Mouse (Mus musculus): Measurements from ENCODE around the gene B4galnt3. TPM values are rescaled to one million over a fixed set of nuclear protein-coding genes. Genes with fewer than 3 reads are reported as not detected.

Gene B4galnt3
- 12.2 and 15.8 TPM in 2 replicates for polyA plus RNA-seq (2012; rRNA removed)

DNA sequence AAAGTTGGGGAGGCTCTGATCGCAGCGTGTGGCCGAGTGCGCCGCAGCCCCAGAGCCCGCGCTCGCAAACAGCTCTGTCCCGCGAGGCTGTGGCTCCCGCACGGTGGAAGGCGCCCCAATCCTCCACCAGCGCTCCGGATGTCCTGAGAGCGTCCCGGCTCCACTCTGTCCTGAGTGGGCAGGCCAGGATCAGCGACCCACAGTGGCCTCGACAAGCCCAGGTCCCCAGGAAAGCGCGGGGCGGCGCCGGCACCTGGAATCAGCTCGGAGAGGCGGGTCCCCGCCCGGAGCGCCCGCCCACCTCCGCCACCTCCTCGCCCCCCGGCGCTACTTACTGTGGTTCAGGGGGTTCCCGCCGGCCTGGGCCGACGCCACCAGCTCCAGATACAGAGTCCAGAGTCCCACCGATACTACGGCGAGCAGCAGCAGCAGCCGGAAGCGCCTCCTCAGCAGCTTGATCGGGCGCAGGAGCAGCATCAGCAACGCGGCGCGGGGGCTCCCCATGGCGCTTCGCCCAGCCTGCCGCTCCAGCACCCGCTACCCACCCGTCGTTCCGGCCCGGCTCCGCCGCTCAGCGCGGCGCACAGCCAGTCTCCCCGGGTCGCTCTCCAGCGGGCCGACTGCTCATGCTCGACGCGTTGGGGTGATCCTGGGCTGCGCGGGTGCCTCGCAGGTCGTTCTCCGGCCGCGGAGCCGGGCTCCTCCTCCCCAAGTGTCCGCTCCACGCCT is at the start of gene B4galnt3, which contains the start of gene D330020A13Rik:
B4galnt3 (minus strand) TSS at position 504 of the 729 bp plus-strand sequence.
D330020A13Rik (plus strand) TSS at position 309 of the 729 bp plus-strand sequence.
- Histone ChIP-seq H3K4me1 (ENCODE audit: control insufficient read depth, insufficient read depth, insufficient read length, low read length) (peaks cover 4% of the 10 kb centered on the region; the same call in 1 of the 2 replicates), H3K4me3 (ENCODE audit: low read depth, low read length) (peak within 1 kb of the TSS; percentile 80), H3K27me3 (ENCODE audit: control insufficient read depth, insufficient read depth, low read length) (no peaks in the 10 kb centered on the region; the same call in 1 of the 2 replicates), H3K27ac (ENCODE audit: insufficient read depth, low read depth, low read length) (no peak within 1 kb of the TSS), H3K36me3 (ENCODE audit: control insufficient read depth, insufficient read depth, low read length) (no peaks in the 10 kb centered on the region)
- TF ChIP-seq POLR2A (IDR thresholded peaks at IDR 0.05; ENCODE audit: low read depth, low read length), result no peak
- TF ChIP-seq CTCF (IDR thresholded peaks at IDR 0.05; ENCODE audit: extremely low read depth, insufficient read length, insufficient replicate concordance, low read depth, low read length), result no peak
- under 1% methylated on average over 78 of the region's 79 CpGs for WGBS

- H3K27ac ChIP-seq (ENCODE audit: insufficient read depth, low read depth, low read length), result no peak overlapping the region
- peaks cover 29% of the 10 kb centered on the region for H3K36me3 ChIP-seq (ENCODE audit: control insufficient read depth, insufficient read depth, low read length)
- no peak overlapping the region for H3K4me3 ChIP-seq (ENCODE audit: low read depth, low read length)
- TF ChIP-seq POLR2A (IDR thresholded peaks at IDR 0.05; ENCODE audit: low read depth, low read length) (no peak), CTCF (IDR thresholded peaks at IDR 0.05; ENCODE audit: extremely low read depth, insufficient read length, insufficient replicate concordance, low read depth, low read length) (no peak)
- no peaks in the 10 kb centered on the region for H3K27me3 ChIP-seq (ENCODE audit: control insufficient read depth, insufficient read depth, low read length)
- H3K4me1 ChIP-seq (ENCODE audit: control insufficient read depth, insufficient read depth, insufficient read length, low read length), result no peaks in the 10 kb centered on the region
- 38% methylated on average over 1 of the region's 1 CpGs for WGBS
Observed at GRCm38 (mm10) chr6:120343992-120344391, 49.6 kb upstream of the B4galnt3 start.

DNA sequence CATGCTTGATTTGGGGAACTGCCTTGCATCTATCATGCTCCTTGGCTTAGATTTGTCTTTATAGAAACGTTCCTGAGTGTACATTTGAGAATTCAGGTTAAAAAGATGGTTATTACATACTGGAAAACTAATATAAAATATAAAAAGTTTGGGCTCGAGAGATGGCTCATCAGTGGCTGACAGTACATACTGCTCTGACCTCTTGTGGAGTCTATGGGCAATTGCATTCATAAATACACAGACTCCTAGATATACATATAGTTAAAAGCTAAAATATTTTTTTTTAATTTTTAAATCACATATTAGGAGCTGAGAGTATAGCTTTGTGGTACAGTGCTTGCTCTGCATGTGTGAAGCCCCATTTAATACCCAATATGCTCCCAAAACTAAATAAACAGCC is 38.0 kb upstream of the B4galnt3 start:
- 72% methylated on average over 2 of the region's 2 CpGs for WGBS
- no peak overlapping the region for H3K27ac ChIP-seq (ENCODE audit: insufficient read depth, low read depth, low read length)
- H3K4me3 ChIP-seq (ENCODE audit: low read depth, low read length), result no peak overlapping the region
- H3K36me3 ChIP-seq (ENCODE audit: control insufficient read depth, insufficient read depth, low read length), result peaks cover 25% of the 10 kb centered on the region
- H3K27me3 ChIP-seq (ENCODE audit: control insufficient read depth, insufficient read depth, low read length), result no peaks in the 10 kb centered on the region
- TF ChIP-seq POLR2A (IDR thresholded peaks at IDR 0.05; ENCODE audit: low read depth, low read length), result no peak
- TF ChIP-seq CTCF (IDR thresholded peaks at IDR 0.05; ENCODE audit: extremely low read depth, insufficient read length, insufficient replicate concordance, low read depth, low read length), result no peak
- H3K4me1 ChIP-seq (ENCODE audit: control insufficient read depth, insufficient read depth, insufficient read length, low read length), result no peaks in the 10 kb centered on the region

DNA sequence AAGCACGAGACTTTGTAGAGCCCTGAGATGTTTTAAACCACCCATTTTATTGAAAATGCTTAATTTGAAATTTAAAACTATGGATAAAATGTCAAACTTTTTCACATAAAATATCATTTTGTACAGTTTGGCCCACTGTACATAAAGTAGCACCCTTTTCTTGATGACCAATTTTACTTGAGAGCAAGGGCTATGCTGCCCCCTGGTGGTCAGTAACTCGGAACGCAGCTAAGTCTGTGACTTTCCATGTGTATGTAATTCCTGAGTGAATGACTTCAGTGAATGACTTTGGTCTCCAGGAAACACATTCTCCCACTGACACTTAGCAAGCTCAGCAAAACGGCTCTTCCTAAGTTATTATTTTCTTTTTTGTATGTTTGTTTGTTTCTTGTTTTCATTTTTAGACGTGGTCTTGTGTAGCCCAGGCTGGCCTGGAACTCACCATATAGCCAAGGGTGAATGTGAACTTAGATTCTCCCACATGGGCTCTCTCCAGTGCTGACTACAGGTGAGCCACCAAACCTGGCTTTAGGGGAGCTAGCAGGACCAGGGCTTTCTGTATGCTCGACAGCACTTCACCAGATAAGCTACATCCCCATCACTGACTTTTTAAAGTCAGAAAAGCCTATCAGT is 30.1 kb upstream of the B4galnt3 start:
- Histone ChIP-seq H3K27me3 (ENCODE audit: control insufficient read depth, insufficient read depth, low read length) (no peaks in the 10 kb centered on the region), H3K36me3 (ENCODE audit: control insufficient read depth, insufficient read depth, low read length) (peaks cover 12% of the 10 kb centered on the region; the same call in 1 of the 2 replicates), H3K4me1 (ENCODE audit: control insufficient read depth, insufficient read depth, insufficient read length, low read length) (no peaks in the 10 kb centered on the region), H3K4me3 (ENCODE audit: low read depth, low read length) (no peak overlapping the region), H3K27ac (ENCODE audit: insufficient read depth, low read depth, low read length) (no peak overlapping the region)
- WGBS, result 28% methylated on average over 6 of the region's 6 CpGs
- TF ChIP-seq POLR2A (IDR thresholded peaks at IDR 0.05; ENCODE audit: low read depth, low read length) (no peak), CTCF (IDR thresholded peaks at IDR 0.05; ENCODE audit: extremely low read depth, insufficient read length, insufficient replicate concordance, low read depth, low read length) (no peak)

- no peak overlapping the region for H3K4me3 ChIP-seq (ENCODE audit: low read depth, low read length)
- no peak for TF ChIP-seq POLR2A (IDR thresholded peaks at IDR 0.05; ENCODE audit: low read depth, low read length)
- no peak for TF ChIP-seq CTCF (IDR thresholded peaks at IDR 0.05; ENCODE audit: extremely low read depth, insufficient read length, insufficient replicate concordance, low read depth, low read length)
- no peak overlapping the region for H3K27ac ChIP-seq (ENCODE audit: insufficient read depth, low read depth, low read length)
- H3K4me1 ChIP-seq (ENCODE audit: control insufficient read depth, insufficient read depth, insufficient read length, low read length), result peaks cover 4% of the 10 kb centered on the region
- no peaks in the 10 kb centered on the region for H3K27me3 ChIP-seq (ENCODE audit: control insufficient read depth, insufficient read depth, low read length)
- 0 out of 2 replicates have a peak, but pooled peaks cover 4% of the 10 kb centered on the region for H3K36me3 ChIP-seq (ENCODE audit: control insufficient read depth, insufficient read depth, low read length)
- WGBS, result 60% methylated on average over 2 of the region's 2 CpGs
Observed at GRCm38 (mm10) chr6:120320369-120320768, 26.0 kb upstream of the B4galnt3 start.

- WGBS, result 27% methylated on average over 9 of the region's 9 CpGs
- Histone ChIP-seq H3K36me3 (ENCODE audit: control insufficient read depth, insufficient read depth, low read length) (no peaks in the 10 kb centered on the region), H3K4me3 (ENCODE audit: low read depth, low read length) (no peak overlapping the region), H3K4me1 (ENCODE audit: control insufficient read depth, insufficient read depth, insufficient read length, low read length) (peaks cover 4% of the 10 kb centered on the region), H3K27me3 (ENCODE audit: control insufficient read depth, insufficient read depth, low read length) (no peaks in the 10 kb centered on the region), H3K27ac (ENCODE audit: insufficient read depth, low read depth, low read length) (peak overlapping the region; percentile 54; the same call in 1 of the 2 replicates)
- no peak for TF ChIP-seq POLR2A (IDR thresholded peaks at IDR 0.05; ENCODE audit: low read depth, low read length)
- no peak for TF ChIP-seq CTCF (IDR thresholded peaks at IDR 0.05; ENCODE audit: extremely low read depth, insufficient read length, insufficient replicate concordance, low read depth, low read length)
Observed at GRCm38 (mm10) chr6:120319129-120319528, 24.8 kb upstream of the B4galnt3 start.

Data from small intestine, adult 2 months (tissue).